13 mouse cellular contexts compared by ENCODE assay signal in the genomic region with DNA sequence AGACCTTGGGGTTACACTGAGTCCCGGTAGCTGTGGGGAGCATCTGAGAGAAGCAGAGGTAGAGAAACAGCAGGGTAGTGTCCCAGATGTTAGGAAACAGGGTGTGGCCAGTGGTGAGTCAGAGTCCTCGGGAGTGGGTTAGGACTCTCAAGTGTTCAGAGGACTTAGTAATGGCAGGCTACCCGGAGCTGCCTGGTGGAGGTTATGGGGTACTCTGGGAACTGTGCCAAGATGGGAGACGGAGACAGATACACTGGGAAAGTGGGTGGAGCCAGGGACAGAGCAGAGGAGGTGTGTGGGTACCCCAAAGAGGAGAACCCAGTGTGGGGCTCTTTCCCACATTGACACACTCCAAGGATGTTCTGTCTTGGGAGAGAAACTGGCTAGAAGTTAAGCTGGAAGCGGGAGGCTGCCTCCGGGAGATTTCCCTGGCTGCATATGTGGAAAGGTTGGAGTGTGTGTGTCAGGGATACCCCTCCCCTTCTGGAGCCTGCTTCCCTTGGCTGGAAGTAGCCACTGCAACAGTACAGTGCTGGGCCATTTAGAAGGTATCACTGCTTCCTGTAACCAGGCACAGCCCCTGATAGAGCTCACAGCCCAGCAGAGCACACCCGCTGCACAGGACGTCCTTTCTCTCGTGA. TPM values are rescaled to one million over a fixed set of nuclear protein-coding genes. Genes with fewer than 3 reads are reported as not detected.
DNase-seq lines count a peak whose midpoint lies in the region; ATAC-seq and TF ChIP-seq lines count a peak whose summit lies in the region.
"Had no signal": no experiment of that assay in that cellular context is flagged by ENCODE, and none has a peak within 500 bp of the region (broad histone marks: within the 10 kb centered on the region; RNA-seq: fewer than 3 reads in every experiment).

No protein-coding gene starts in this region.

- no peak overlapping the region for H3K27ac ChIP-seq in hindbrain, postnatal 0 days
- H3K27ac ChIP-seq in hindbrain, embryonic 10.5 days: no peak overlapping the region
- H3K27ac ChIP-seq in MEL (ENCODE audit: control insufficient read depth, low read depth, low read length): no peak overlapping the region
- peak overlapping the region; percentile 17; the same call in 1 of the 2 replicates for H3K27ac ChIP-seq in embryonic fibroblast, embryonic 13.5 days (ENCODE audit: insufficient read depth, low read length)
- H3K27ac ChIP-seq in limb, embryonic 14.5 days (replicated peaks; ENCODE audit: low read depth, low read length): peak overlapping the region; percentile 55; the same call in 1 of the 2 replicates
- no peak overlapping the region for H3K27ac ChIP-seq in liver, postnatal 0 days (ENCODE audit: low read depth)
- H3K27ac ChIP-seq: forebrain, embryonic 12.5 days; kidney, postnatal 0 days; neural tube, embryonic 13.5 days had no signal

- TF ChIP-seq POLR2A in MEL (IDR thresholded peaks at IDR 0.05; ENCODE audit: control insufficient read depth in 1 of 2, insufficient read depth in 1 of 2, low read depth in 1 of 2, low read length in 2 of 2, poor library complexity in 1 of 2): no peak
- no peak for TF ChIP-seq POLR2A in embryonic fibroblast, embryonic 13.5 days (IDR thresholded peaks at IDR 0.05; ENCODE audit: low read depth, low read length)
- TF ChIP-seq POLR2A in limb, embryonic 14.5 days (IDR thresholded peaks at IDR 0.05; ENCODE audit: borderline replicate concordance, extremely low read depth, insufficient read depth, insufficient read length): no peak

- no peak for TF ChIP-seq EP300 in MEL (IDR thresholded peaks at IDR 0.05; ENCODE audit: low read depth in 1 of 2, low read length in 2 of 2)
- TF ChIP-seq EP300 in liver, postnatal 0 days (IDR thresholded peaks at IDR 0.05; ENCODE audit: low read depth): no peak

- no peak overlapping the region for H3K9ac ChIP-seq in hindbrain, postnatal 0 days (replicated peaks; ENCODE audit: low read length)
- H3K9ac ChIP-seq in MEL (ENCODE audit: control insufficient read depth, low read depth, low read length, poor library complexity, severe bottlenecking): no peak overlapping the region
- 0 out of 2 replicates have a peak overlapping the region, but pooled peaks have one; percentile 2 for H3K9ac ChIP-seq in limb, embryonic 14.5 days (ENCODE audit: low read depth, low read length, severe bottlenecking)
- no peak overlapping the region for H3K9ac ChIP-seq in liver, postnatal 0 days (replicated peaks)
- H3K9ac ChIP-seq: forebrain, embryonic 12.5 days; neural tube, embryonic 13.5 days had no signal

- no peak overlapping the region for H3K4me2 ChIP-seq in hindbrain, postnatal 0 days (ENCODE audit: low read depth, low read length)
- H3K4me2 ChIP-seq in limb, embryonic 14.5 days (replicated peaks; ENCODE audit: low read depth, low read length, severe bottlenecking): no peak overlapping the region
- H3K4me2 ChIP-seq in liver, postnatal 0 days (ENCODE audit: low read depth, low read length): no peak overlapping the region
- H3K4me2 ChIP-seq: forebrain, embryonic 12.5 days; neural tube, embryonic 13.5 days had no signal

- intact Hi-C loops in left cerebral cortex, postnatal 36 days (cut with DNase I): no loop called here

- H3K36me3 ChIP-seq in hindbrain, postnatal 0 days (ENCODE audit: insufficient read depth, low read length): no peaks in the 10 kb centered on the region
- no peaks in the 10 kb centered on the region for H3K36me3 ChIP-seq in hindbrain, embryonic 10.5 days
- no peaks in the 10 kb centered on the region for H3K36me3 ChIP-seq in MEL (ENCODE audit: control insufficient read depth in 1 of 2, insufficient read depth in 2 of 2, low read length in 2 of 2)
- H3K36me3 ChIP-seq in limb, embryonic 14.5 days (ENCODE audit: control insufficient read depth, insufficient read depth, low read length): no peaks in the 10 kb centered on the region
- no peaks in the 10 kb centered on the region for H3K36me3 ChIP-seq in liver, postnatal 0 days (replicated peaks; ENCODE audit: insufficient read depth, low read length)
- H3K36me3 ChIP-seq: forebrain, embryonic 12.5 days; neural tube, embryonic 13.5 days had no signal

- peaks cover 12% of the 10 kb centered on the region; the same call in 1 of the 2 replicates for H3K4me1 ChIP-seq in hindbrain, postnatal 0 days (ENCODE audit: insufficient read depth, low read length)
- peaks cover 19% of the 10 kb centered on the region; the same call in 1 of the 2 replicates for H3K4me1 ChIP-seq in hindbrain, embryonic 10.5 days (replicated peaks)
- H3K4me1 ChIP-seq in MEL (ENCODE audit: control insufficient read depth in 1 of 2, insufficient read depth in 2 of 2, low read length in 2 of 2): no peaks in the 10 kb centered on the region; a peak in 1 of 4 replicates
- H3K4me1 ChIP-seq in embryonic fibroblast, embryonic 13.5 days (ENCODE audit: control insufficient read depth, insufficient read depth, low read length): peaks cover 19% of the 10 kb centered on the region; the same call in 1 of the 2 replicates
- peaks cover 6% of the 10 kb centered on the region; the same call in 1 of the 2 replicates for H3K4me1 ChIP-seq in limb, embryonic 14.5 days (ENCODE audit: control insufficient read depth, insufficient read depth, low read length)
- no peaks in the 10 kb centered on the region for H3K4me1 ChIP-seq in liver, postnatal 0 days (ENCODE audit: insufficient read depth)
- H3K4me1 ChIP-seq: forebrain, embryonic 12.5 days had no signal

- peak; percentile 15; the same call in 1 of the 2 replicates for ATAC-seq in hindbrain, postnatal 0 days
- peak; percentile 22; the same call in 1 of the 2 replicates for ATAC-seq in limb, embryonic 14.5 days (ENCODE audit: low FRiP score, low read depth)
- ATAC-seq in liver, postnatal 0 days: no peak

- 62% methylated on average over 9 of the region's 9 CpGs for WGBS in hindbrain, postnatal 0 days
- WGBS in hindbrain, embryonic 10.5 days: 83% methylated on average over 9 of the region's 9 CpGs
- WGBS in limb, embryonic 14.5 days: 50% methylated on average over 9 of the region's 9 CpGs
- 60% methylated on average over 9 of the region's 9 CpGs for WGBS in liver, postnatal 0 days (ENCODE audit: insufficient replicate concordance)

- no peaks in the 10 kb centered on the region for H3K79me2 ChIP-seq in MEL (ENCODE audit: control insufficient read depth, insufficient read depth, low read length, poor library complexity)

- no peaks in the 10 kb centered on the region for H3K27me3 ChIP-seq in hindbrain, postnatal 0 days (ENCODE audit: insufficient read depth, low read length)
- peaks cover 18% of the 10 kb centered on the region for H3K27me3 ChIP-seq in hindbrain, embryonic 10.5 days (ENCODE audit: insufficient read depth, poor library complexity, severe bottlenecking)
- H3K27me3 ChIP-seq in MEL (ENCODE audit: control insufficient read depth in 1 of 2, insufficient read depth in 2 of 2, low read length in 2 of 2): no peaks in the 10 kb centered on the region
- H3K27me3 ChIP-seq in limb, embryonic 14.5 days (ENCODE audit: control insufficient read depth, insufficient read depth, low read length): peaks cover 4% of the 10 kb centered on the region; the same call in 1 of the 2 replicates
- peaks cover 19% of the 10 kb centered on the region for H3K27me3 ChIP-seq in liver, postnatal 0 days (ENCODE audit: insufficient read depth, low read length)

- no peak for TF ChIP-seq CTCF in hindbrain, postnatal 0 days (IDR thresholded peaks at IDR 0.05; ENCODE audit: low read depth)
- TF ChIP-seq CTCF in MEL (IDR thresholded peaks at IDR 0.05 in 2 of 3, conservative IDR thresholded peaks at IDR 0.05 in 1 of 3; ENCODE audit: control insufficient read depth in 1 of 3, insufficient read depth in 1 of 3, low read depth in 2 of 3, low read length in 3 of 3, poor library complexity in 1 of 3, severe bottlenecking in 1 of 3): no peak
- no peak for TF ChIP-seq CTCF in embryonic fibroblast, embryonic 13.5 days (IDR thresholded peaks at IDR 0.05; ENCODE audit: borderline replicate concordance, insufficient read depth, low read length)
- no peak for TF ChIP-seq CTCF in liver, postnatal 0 days (IDR thresholded peaks at IDR 0.05; ENCODE audit: low read depth)

- TF ChIP-seq RAD21 in MEL (IDR thresholded peaks at IDR 0.05; ENCODE audit: low read depth, low read length): no peak

- no peak for DNase-seq in hindbrain, postnatal 0 days (ENCODE audit: low spot score)
- DNase-seq in hindbrain, embryonic 10.5 days (ENCODE audit: low spot score): no peak
- DNase-seq in MEL (ENCODE audit: low read depth, low spot score): peak; percentile 11
- peak; percentile 26 for DNase-seq in limb, embryonic 14.5 days (ENCODE audit: low spot score)
- no peak for DNase-seq in retina, postnatal 1 day
- no peak for DNase-seq in liver, postnatal 0 days
- no peak for DNase-seq in left cerebral cortex, postnatal 36 days (ENCODE audit: low spot score in 2 of 2)
- DNase-seq: cerebellum, adult 9-10 months had no signal

- H3K9me3 ChIP-seq in hindbrain, postnatal 0 days (ENCODE audit: low read length): no peaks in the 10 kb centered on the region
- no peaks in the 10 kb centered on the region for H3K9me3 ChIP-seq in hindbrain, embryonic 10.5 days
- no peaks in the 10 kb centered on the region for H3K9me3 ChIP-seq in MEL (replicated peaks; ENCODE audit: insufficient read depth, low read length)
- H3K9me3 ChIP-seq in limb, embryonic 14.5 days (ENCODE audit: control insufficient read depth, low read length): no peaks in the 10 kb centered on the region
- H3K9me3 ChIP-seq in liver, postnatal 0 days (ENCODE audit: low read length): no peaks in the 10 kb centered on the region
- H3K9me3 ChIP-seq: forebrain, embryonic 12.5 days; neural tube, embryonic 13.5 days had no signal

- H3K4me3 ChIP-seq in hindbrain, postnatal 0 days (ENCODE audit: low read length): no peak overlapping the region
- no peak overlapping the region for H3K4me3 ChIP-seq in hindbrain, embryonic 10.5 days
- H3K4me3 ChIP-seq in MEL (ENCODE audit: control insufficient read depth in 1 of 2, insufficient read depth in 1 of 2, low read depth in 2 of 2, low read length in 2 of 2): no peak overlapping the region
- H3K4me3 ChIP-seq in embryonic fibroblast, embryonic 13.5 days (ENCODE audit: insufficient read depth, low read length): no peak overlapping the region
- no peak overlapping the region for H3K4me3 ChIP-seq in limb, embryonic 14.5 days (replicated peaks; ENCODE audit: low read length)
- H3K4me3 ChIP-seq in liver, postnatal 0 days (ENCODE audit: low read depth, low read length): no peak overlapping the region
- H3K4me3 ChIP-seq: forebrain, embryonic 12.5 days; megakaryocyte, embryonic 14.5 days; neural tube, embryonic 13.5 days had no signal

RNA-seq across cellular contexts. Expression of a gene that starts 14.0 kb away (rescaled TPM):
- 3.1 and 4.0 TPM in 2 replicates for total RNA-seq in hindbrain, postnatal 0 days (2014; rRNA removed)
- 0.16 and 0.28 TPM in 2 replicates for polyA plus RNA-seq in hindbrain, postnatal 0 days (2015; fragmentation: Nextera tagmentation; extraction: Ambion mirVana)
- 0.01 and 0.02 TPM in 2 replicates for polyA plus RNA-seq in hindbrain, embryonic 10.5 days (2016; fragmentation: Nextera tagmentation; extraction: Ambion mirVana)
- total RNA-seq in MEL (2012; rRNA removed): 0.16 and 0.27 TPM in 2 replicates
- polyA plus RNA-seq in MEL (2012; ENCODE audit: insufficient read depth in 1 of 2, insufficient read length in 2 of 2, low read depth in 1 of 2, low replicate concordance in 2 of 2, missing spikeins in 1 of 2): under 1 TPM in 1 of 2 experiments, not detected in 1; 0.28 TPM
- polyA plus RNA-seq in embryonic fibroblast, embryonic 13.5 days (2011; ENCODE audit: insufficient read length, low read depth, missing spikeins): 0.19 and 0.20 TPM in 2 replicates
- polyA plus RNA-seq in limb, embryonic 14.5 days (2012; rRNA removed): 4.5 and 5.4 TPM in 2 replicates
- 1.5 and 2.0 TPM in 2 replicates for polyA plus RNA-seq in limb, embryonic 14.5 days (2014; fragmentation: Nextera tagmentation; extraction: Ambion mirVana)
- 0.36 TPM in 2 replicates for polyA plus RNA-seq in liver, postnatal 0 days (2015; fragmentation: Nextera tagmentation; extraction: Ambion mirVana)
- 1 to 10 TPM; 1.5 to 2.0 TPM for total RNA-seq in left cerebral cortex, postnatal 36 days (2021)

RNA-seq across cellular contexts. Expression of a gene that starts 37.4 kb away (rescaled TPM):
- 53.6 and 70.6 TPM in 2 replicates for total RNA-seq in hindbrain, postnatal 0 days (2014; rRNA removed)
- polyA plus RNA-seq in hindbrain, postnatal 0 days (2015; fragmentation: Nextera tagmentation; extraction: Ambion mirVana): 74.2 and 78.2 TPM in 2 replicates
- polyA plus RNA-seq in hindbrain, embryonic 10.5 days (2016; fragmentation: Nextera tagmentation; extraction: Ambion mirVana): 111 and 118 TPM in 2 replicates
- total RNA-seq in MEL (2012; rRNA removed): 39.6 and 45.3 TPM in 2 replicates
- polyA plus RNA-seq in MEL (2012; ENCODE audit: insufficient read depth in 1 of 2, insufficient read length in 2 of 2, low read depth in 1 of 2, low replicate concordance in 2 of 2, missing spikeins in 1 of 2): 100 to 1,000 TPM in 1 of 2 experiments, not detected in 1; 101 TPM
- polyA plus RNA-seq in embryonic fibroblast, embryonic 13.5 days (2011; ENCODE audit: insufficient read length, low read depth, missing spikeins): 65.2 and 83.8 TPM in 2 replicates
- 104 and 121 TPM in 2 replicates for polyA plus RNA-seq in limb, embryonic 14.5 days (2012; rRNA removed)
- polyA plus RNA-seq in limb, embryonic 14.5 days (2014; fragmentation: Nextera tagmentation; extraction: Ambion mirVana): 68.3 and 80.9 TPM in 2 replicates
- 12.9 and 13.0 TPM in 2 replicates for polyA plus RNA-seq in liver, postnatal 0 days (2015; fragmentation: Nextera tagmentation; extraction: Ambion mirVana)
- 10 to 100 TPM; 63.9 to 66.4 TPM for total RNA-seq in left cerebral cortex, postnatal 36 days (2021)

RNA-seq across cellular contexts. Expression of a gene that starts 39.8 kb away (rescaled TPM):
- 4.9 and 6.1 TPM in 2 replicates for total RNA-seq in hindbrain, postnatal 0 days (2014; rRNA removed)
- polyA plus RNA-seq in hindbrain, postnatal 0 days (2015; fragmentation: Nextera tagmentation; extraction: Ambion mirVana): 10.4 and 11.8 TPM in 2 replicates
- polyA plus RNA-seq in hindbrain, embryonic 10.5 days (2016; fragmentation: Nextera tagmentation; extraction: Ambion mirVana): 19.4 and 19.6 TPM in 2 replicates
- 4.4 and 7.0 TPM in 2 replicates for total RNA-seq in MEL (2012; rRNA removed)
- 1 to 10 TPM in 1 of 2 experiments, not detected in 1; 6.4 TPM for polyA plus RNA-seq in MEL (2012; ENCODE audit: insufficient read depth in 1 of 2, insufficient read length in 2 of 2, low read depth in 1 of 2, low replicate concordance in 2 of 2, missing spikeins in 1 of 2)
- polyA plus RNA-seq in embryonic fibroblast, embryonic 13.5 days (2011; ENCODE audit: insufficient read length, low read depth, missing spikeins): 17.9 and 20.2 TPM in 2 replicates
- polyA plus RNA-seq in limb, embryonic 14.5 days (2012; rRNA removed): 5.1 TPM in 2 replicates
- 11.9 and 12.5 TPM in 2 replicates for polyA plus RNA-seq in limb, embryonic 14.5 days (2014; fragmentation: Nextera tagmentation; extraction: Ambion mirVana)
- 5.6 and 5.8 TPM in 2 replicates for polyA plus RNA-seq in liver, postnatal 0 days (2015; fragmentation: Nextera tagmentation; extraction: Ambion mirVana)
- total RNA-seq in left cerebral cortex, postnatal 36 days (2021): 10 to 100 TPM; 12.3 to 14.1 TPM

RNA-seq across cellular contexts. Expression of a gene that starts 55.0 kb away (rescaled TPM):
- total RNA-seq in hindbrain, postnatal 0 days (2014; rRNA removed): 7.5 and 8.1 TPM in 2 replicates
- polyA plus RNA-seq in hindbrain, postnatal 0 days (2015; fragmentation: Nextera tagmentation; extraction: Ambion mirVana): 7.3 and 7.9 TPM in 2 replicates
- 0.58 and 1.4 TPM in 2 replicates for polyA plus RNA-seq in hindbrain, embryonic 10.5 days (2016; fragmentation: Nextera tagmentation; extraction: Ambion mirVana)
- total RNA-seq in MEL (2012; rRNA removed): not detected in 2 replicates
- polyA plus RNA-seq in MEL (2012; ENCODE audit: insufficient read depth in 1 of 2, insufficient read length in 2 of 2, low read depth in 1 of 2, low replicate concordance in 2 of 2, missing spikeins in 1 of 2): 1 to 10 TPM in 1 of 2 experiments, not detected in 1; 1.0 TPM
- polyA plus RNA-seq in embryonic fibroblast, embryonic 13.5 days (2011; ENCODE audit: insufficient read length, low read depth, missing spikeins): 0.53 TPM in 1 of 2 replicates, not detected in the other
- polyA plus RNA-seq in limb, embryonic 14.5 days (2012; rRNA removed): 5.5 and 5.7 TPM in 2 replicates
- polyA plus RNA-seq in limb, embryonic 14.5 days (2014; fragmentation: Nextera tagmentation; extraction: Ambion mirVana): 0.40 and 0.94 TPM in 2 replicates
- 0.05 TPM in 1 of 2 replicates, not detected in the other for polyA plus RNA-seq in liver, postnatal 0 days (2015; fragmentation: Nextera tagmentation; extraction: Ambion mirVana)
- 100 to 1,000 TPM; 148 to 168 TPM for total RNA-seq in left cerebral cortex, postnatal 36 days (2021)

RNA-seq across cellular contexts. Expression of a gene that starts 56.1 kb away (rescaled TPM):
- 33.6 and 42.3 TPM in 2 replicates for total RNA-seq in hindbrain, postnatal 0 days (2014; rRNA removed)
- 17.9 and 20.0 TPM in 2 replicates for polyA plus RNA-seq in hindbrain, postnatal 0 days (2015; fragmentation: Nextera tagmentation; extraction: Ambion mirVana)
- 22.7 and 28.7 TPM in 2 replicates for polyA plus RNA-seq in hindbrain, embryonic 10.5 days (2016; fragmentation: Nextera tagmentation; extraction: Ambion mirVana)
- total RNA-seq in MEL (2012; rRNA removed): 20.2 and 29.2 TPM in 2 replicates
- 100 to 1,000 TPM in 1 of 2 experiments, 10 to 100 TPM in 1; 67.1 to 147 TPM for polyA plus RNA-seq in MEL (2012; ENCODE audit: insufficient read depth in 1 of 2, insufficient read length in 2 of 2, low read depth in 1 of 2, low replicate concordance in 2 of 2, missing spikeins in 1 of 2)
- 28.2 and 32.3 TPM in 2 replicates for polyA plus RNA-seq in embryonic fibroblast, embryonic 13.5 days (2011; ENCODE audit: insufficient read length, low read depth, missing spikeins)
- 39.6 and 52.4 TPM in 2 replicates for polyA plus RNA-seq in limb, embryonic 14.5 days (2012; rRNA removed)
- polyA plus RNA-seq in limb, embryonic 14.5 days (2014; fragmentation: Nextera tagmentation; extraction: Ambion mirVana): 27.0 and 29.9 TPM in 2 replicates
- polyA plus RNA-seq in liver, postnatal 0 days (2015; fragmentation: Nextera tagmentation; extraction: Ambion mirVana): 19.3 and 19.8 TPM in 2 replicates
- 10 to 100 TPM; 37.2 to 47.1 TPM for total RNA-seq in left cerebral cortex, postnatal 36 days (2021)

Comparison
In these comparisons a context has a peak if more than half of its experiments do, and no peak if none do; other contexts are left out.
1. DNase-seq: peak in MEL (single experiment) and limb, embryonic 14.5 days (single experiment); none in hindbrain, postnatal 0 days (single experiment), hindbrain, embryonic 10.5 days (single experiment), retina, postnatal 1 day (single experiment), liver, postnatal 0 days (single experiment) and left cerebral cortex, postnatal 36 days (0 of 2).
2. H3K27ac ChIP-seq: peak in embryonic fibroblast, embryonic 13.5 days (single experiment) and limb, embryonic 14.5 days (single experiment); none in hindbrain, postnatal 0 days (single experiment), hindbrain, embryonic 10.5 days (single experiment), MEL (single experiment) and liver, postnatal 0 days (single experiment).